Mouse (Mus musculus) MEL (cell line): ENCODE data around the gene Ctnnd2. TPM values are rescaled to one million over a fixed set of nuclear protein-coding genes. Genes with fewer than 3 reads are reported as not detected.

Experiments used
- DNase-seq: peaks from one replicate; pipeline ENCODE4 v3.0.0; 2011; ENCODE audit warnings: low read depth, low spot score
- H3K27ac ChIP-seq: 2 replicates; pipeline ENCODE4 v1.5.1; 2012; ENCODE audit warnings: low read depth, mild to moderate bottlenecking, control low read depth, low read length, moderate library complexity; ENCODE audit not compliant: control insufficient read depth
- H3K27me3 ChIP-seq, 2 experiments: fragments of 150-350 bp in 1 of 2; sonication (generic) in 1 of 2; 2 replicates each; pipeline ENCODE4 v1.6.1; 2012; ENCODE audit warnings: low read length in 2 of 2, mild to moderate bottlenecking in 2 of 2, improper control_type of control experiment in 1 of 2, moderate library complexity in 1 of 2; ENCODE audit not compliant: insufficient read depth in 2 of 2, control insufficient read depth in 1 of 2
- H3K36me3 ChIP-seq, 2 experiments: 2 replicates each; pipeline ENCODE4 v1.6.1; 2012 to 2014; ENCODE audit warnings: low read length in 2 of 2, improper control_type of control experiment in 1 of 2, inconsistent platforms in 1 of 2, mild to moderate bottlenecking in 1 of 2; ENCODE audit not compliant: insufficient read depth in 2 of 2, control insufficient read depth in 1 of 2
- H3K4me1 ChIP-seq, 2 experiments: fragments of 150-350 bp in 1 of 2; sonication (generic) in 1 of 2; 2 replicates each; pipeline ENCODE4 v1.6.1; 2012; ENCODE audit warnings: low read length in 2 of 2, improper control_type of control experiment in 1 of 2, mild to moderate bottlenecking in 1 of 2; ENCODE audit not compliant: insufficient read depth in 2 of 2, control insufficient read depth in 1 of 2
- H3K4me3 ChIP-seq, 2 experiments: fragments of 150-350 bp in 1 of 2; sonication (generic) in 1 of 2; 2 replicates each; pipeline ENCODE4 v1.5.1; 2012; ENCODE audit warnings: low read depth in 2 of 2, low read length in 2 of 2, mild to moderate bottlenecking in 2 of 2, moderate library complexity in 2 of 2, control low read depth in 1 of 2, improper control_type of control experiment in 1 of 2; ENCODE audit not compliant: control insufficient read depth in 1 of 2, insufficient read depth in 1 of 2
- H3K79me2 ChIP-seq: 2 replicates; pipeline ENCODE4 v1.6.1; 2012; ENCODE audit warnings: mild to moderate bottlenecking, low read length, moderate library complexity; ENCODE audit not compliant: control insufficient read depth, poor library complexity, insufficient read depth
- H3K9ac ChIP-seq: 2 replicates; pipeline ENCODE4 v1.6.1; 2012; ENCODE audit warnings: low read depth, mild to moderate bottlenecking, control low read depth, low read length, moderate library complexity; ENCODE audit not compliant: control insufficient read depth, poor library complexity, severe bottlenecking
- H3K9me3 ChIP-seq: fragments of 150-350 bp; sonication (generic); replicated peaks from 2 replicates; pipeline ENCODE4 v1.6.1; 2012; ENCODE audit warnings: mild to moderate bottlenecking, low read length, improper control_type of control experiment, moderate library complexity; ENCODE audit not compliant: insufficient read depth
- CHD2 ChIP-seq: IDR thresholded peaks from 2 replicates; pipeline ENCODE4 v1.6.1; 2011; ENCODE audit warnings: low read length, improper control_type of control experiment
- E2F4 ChIP-seq: IDR thresholded peaks from 2 replicates; pipeline ENCODE4 v1.6.1; 2011; ENCODE audit warnings: low read depth, low read length, improper control_type of control experiment, borderline replicate concordance
- GABPA ChIP-seq: IDR thresholded peaks from 2 replicates; pipeline ENCODE4 v1.6.1; 2012; ENCODE audit warnings: low read depth, mild to moderate bottlenecking, inconsistent platforms, low read length, improper control_type of control experiment, moderate library complexity
- GATA1 ChIP-seq: IDR thresholded peaks from 2 replicates; pipeline ENCODE4 v1.6.1; 2011; ENCODE audit warnings: low read depth, low read length, improper control_type of control experiment
- JUND ChIP-seq: IDR thresholded peaks from 2 replicates; pipeline ENCODE4 v1.6.1; 2011; ENCODE audit warnings: low read depth, mild to moderate bottlenecking, improper control_type of control experiment, low read length
- MAFK ChIP-seq: IDR thresholded peaks from 2 replicates; pipeline ENCODE4 v1.6.1; 2011; ENCODE audit warnings: low read depth, mild to moderate bottlenecking, low read length, improper control_type of control experiment, borderline replicate concordance
- MEF2A ChIP-seq: IDR thresholded peaks from 2 replicates; pipeline ENCODE4 v1.6.1; 2014; ENCODE audit warnings: low read depth, mild to moderate bottlenecking, inconsistent platforms, low read length, improper control_type of control experiment; ENCODE audit not compliant: poor library complexity, insufficient replicate concordance, severe bottlenecking; ENCODE audit errors: extremely low read depth
- MYB ChIP-seq: IDR thresholded peaks from 2 replicates; pipeline ENCODE4 v1.6.1; 2011; ENCODE audit warnings: mild to moderate bottlenecking, low read depth, low read length, improper control_type of control experiment
- POLR2AphosphoS2 ChIP-seq: IDR thresholded peaks from 2 replicates; pipeline ENCODE4 v1.6.1; 2011; ENCODE audit warnings: low read length, improper control_type of control experiment
- RAD21 ChIP-seq: IDR thresholded peaks from 2 replicates; pipeline ENCODE4 v1.6.1; 2011; ENCODE audit warnings: mild to moderate bottlenecking, low read depth, low read length, improper control_type of control experiment
- TBP ChIP-seq: IDR thresholded peaks from 2 replicates; pipeline ENCODE4 v1.8.0; 2011; ENCODE audit warnings: low read depth, low read length, improper control_type of control experiment
- USF2 ChIP-seq, 2 experiments: IDR thresholded peaks; 2 replicates each; pipeline ENCODE4 v1.6.1; 2011 to 2012; ENCODE audit warnings: improper control_type of control experiment in 2 of 2, low read length in 2 of 2, borderline replicate concordance in 1 of 2, inconsistent platforms in 1 of 2, low read depth in 1 of 2, mild to moderate bottlenecking in 1 of 2; ENCODE audit not compliant: insufficient read depth in 1 of 2
- polyA plus RNA-seq, 2 experiments: library from polyadenylated mRNA; stranded (reverse) in 1 of 2; unstranded in 1 of 2; fragments of >175 nt in 1 of 2; fragments of >200 nt in 1 of 2; gene quantifications; 2 replicates each; pipeline versions ENCODE4 v1.2.1 to v1.2.4; 2012; ENCODE audit warnings: low replicate concordance in 2 of 2, low read depth in 1 of 2; ENCODE audit not compliant: insufficient read length in 2 of 2, insufficient read depth in 1 of 2, missing spikeins in 1 of 2
- total RNA-seq: library from RNA; depleted of rRNA; stranded (reverse); fragments of 300-350 nt; gene quantifications from 2 replicates; pipeline ENCODE4 v1.2.3, GENCODE M21; 2012

Ctnnd2 gene
- total and polyA plus RNA-seq, 3 experiments = 0.03 TPM; not detected in 2

DNA sequence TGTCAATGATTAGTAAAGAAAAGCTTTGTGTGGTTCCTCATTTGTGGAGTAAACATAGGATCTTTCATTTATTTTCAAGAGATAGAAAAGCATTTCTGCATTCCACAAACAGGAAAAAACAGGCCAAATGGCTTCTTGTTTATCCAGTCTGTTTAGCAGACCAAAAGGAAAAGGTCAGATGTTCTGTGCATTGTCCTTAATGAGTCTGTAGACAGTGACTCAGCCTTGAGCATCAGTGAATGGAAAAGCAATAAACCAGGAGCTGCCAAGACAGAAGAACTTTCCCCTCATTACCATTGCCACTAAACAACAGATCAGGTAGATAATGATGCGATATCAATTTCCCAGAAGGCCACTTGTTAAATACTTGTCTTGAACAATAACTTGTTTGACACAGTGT is 192.1 kb downstream of the Ctnnd2 start:
- Histone ChIP-seq H3K9ac (no peak overlapping the region), H3K4me3 (no peak overlapping the region), H3K27ac (no peak overlapping the region), H3K79me2 (no peaks in the 10 kb centered on the region), H3K36me3 (no peaks in the 10 kb centered on the region), H3K9me3 (no peaks in the 10 kb centered on the region), H3K27me3 (no peaks in the 10 kb centered on the region; a peak in 1 of 4 replicates), H3K4me1 (no peaks in the 10 kb centered on the region)
- no peak for TF ChIP-seq GATA1
- TF ChIP-seq E2F4 = no peak
- no peak for TF ChIP-seq USF2 (IDR thresholded peaks at IDR 0.05; ENCODE audit: borderline replicate concordance in 1 of 2, insufficient read depth in 1 of 2, low read depth in 1 of 2, low read length in 2 of 2)
- TF ChIP-seq MEF2A = no peak
- TF ChIP-seq MAFK = no peak
- DNase-seq = no peak

GRCm38 (mm10) chr15:30369997-30370396 is 197.6 kb downstream of the Ctnnd2 start:
- H3K4me1 ChIP-seq = no peaks in the 10 kb centered on the region
- no peak overlapping the region for H3K4me3 ChIP-seq
- H3K27ac ChIP-seq = no peak overlapping the region
- no peak overlapping the region for H3K9ac ChIP-seq
- no peaks in the 10 kb centered on the region for H3K79me2 ChIP-seq
- no peak for DNase-seq
- no peaks in the 10 kb centered on the region for H3K9me3 ChIP-seq
- H3K27me3 ChIP-seq = no peaks in the 10 kb centered on the region; a peak in 1 of 4 replicates
- no peaks in the 10 kb centered on the region for H3K36me3 ChIP-seq
- TF ChIP-seq POLR2AphosphoS2 = no peak
- TF ChIP-seq TBP = no peak
- no peak for TF ChIP-seq JUND
- TF ChIP-seq GABPA = no peak

- Histone ChIP-seq H3K4me3 (no peak overlapping the region), H3K9ac (no peak overlapping the region), H3K4me1 (no peaks in the 10 kb centered on the region), H3K9me3 (no peaks in the 10 kb centered on the region), H3K27me3 (no peaks in the 10 kb centered on the region; a peak in 1 of 4 replicates), H3K36me3 (no peaks in the 10 kb centered on the region), H3K27ac (no peak overlapping the region), H3K79me2 (no peaks in the 10 kb centered on the region)
- TF ChIP-seq MYB (no peak), GABPA (no peak), CHD2 (no peak), POLR2AphosphoS2 (no peak), RAD21 (no peak)
- DNase-seq = no peak
Observed at GRCm38 (mm10) chr15:30371151-30371550, 198.8 kb downstream of the Ctnnd2 start.
